Mouse (Mus musculus) cerebellum, postnatal 10 days (tissue): ENCODE data around the gene Mprip.
"Not testable (repeated sequence)": the region's sequence is repeated elsewhere in the genome, so short reads cannot be mapped to it uniquely, and the experiment has no call there.

Source experiments
- DNase-seq, 2 experiments: peaks; one replicate each; pipeline ENCODE4 v3.0.0; 2021; ENCODE audit warnings: mixed read lengths in 2 of 2

The Mprip gene

DNA sequence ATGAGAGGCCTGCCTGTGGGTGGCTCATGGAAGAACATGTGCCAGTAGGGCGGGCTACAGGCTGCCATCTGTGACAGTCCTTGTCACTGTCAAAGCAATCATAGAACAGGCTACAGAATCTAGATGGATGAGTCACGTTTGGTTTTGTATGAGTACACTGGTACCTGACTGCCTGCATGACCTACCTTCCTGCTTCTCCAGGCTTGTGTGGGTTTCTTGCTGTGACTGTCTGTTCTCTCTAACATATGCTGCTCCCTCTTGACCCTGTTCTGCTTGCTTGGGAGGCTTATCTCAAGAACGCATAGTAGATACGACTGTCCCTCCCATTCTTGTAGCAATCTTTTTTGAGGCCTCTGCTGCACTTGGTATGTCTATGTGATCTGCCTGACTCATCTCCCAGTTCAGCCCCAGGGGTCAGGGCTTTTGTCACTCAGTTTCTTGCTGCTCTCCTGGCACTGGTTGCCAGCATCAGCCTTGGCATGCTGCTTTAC lies 56.7 kb downstream of the Mprip start:
- DNase-seq, result peak; percentile 27 to 34

DNA sequence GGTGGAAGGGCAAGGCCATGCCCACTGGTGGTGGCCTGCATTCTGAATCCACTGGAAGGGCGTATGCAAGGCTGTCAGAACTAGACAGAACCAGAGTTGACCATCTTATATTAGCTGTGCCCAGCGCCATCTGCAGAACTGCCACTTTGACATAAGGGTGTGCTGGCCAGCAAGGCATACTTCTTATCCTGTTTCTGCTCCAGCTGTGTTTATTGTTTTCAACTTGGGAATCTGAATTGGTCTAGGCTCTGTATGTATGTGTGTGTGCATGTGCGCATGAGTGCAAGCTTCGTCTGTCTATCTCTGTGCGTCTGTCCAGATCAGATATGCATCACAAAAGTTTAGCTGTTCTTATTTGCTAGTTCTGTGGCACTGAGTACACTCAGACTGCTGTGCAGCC lies 58.1 kb downstream of the Mprip start:
- no peak for DNase-seq

DNA sequence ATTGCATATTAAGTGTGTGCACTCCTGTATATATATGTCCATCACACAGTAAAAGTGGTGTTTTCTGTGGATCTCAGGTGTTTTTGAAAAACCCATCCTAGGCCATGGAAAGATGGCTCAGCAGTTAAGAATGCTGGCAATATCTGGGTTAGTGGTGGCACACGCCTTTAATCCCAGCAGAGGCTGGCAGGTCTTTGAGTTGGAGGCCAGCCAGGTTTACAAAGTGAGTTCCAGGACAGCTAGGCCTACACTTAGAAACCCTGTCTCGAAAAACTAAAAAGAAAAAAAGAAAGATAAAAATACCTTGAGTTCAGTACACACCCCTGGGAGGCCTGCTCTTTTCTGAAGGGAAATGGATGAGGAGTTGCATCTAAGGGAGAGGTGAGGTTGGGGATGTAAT lies 60.3 kb downstream of the Mprip start:
- DNase-seq, result peak; percentile 47 to 52

DNA sequence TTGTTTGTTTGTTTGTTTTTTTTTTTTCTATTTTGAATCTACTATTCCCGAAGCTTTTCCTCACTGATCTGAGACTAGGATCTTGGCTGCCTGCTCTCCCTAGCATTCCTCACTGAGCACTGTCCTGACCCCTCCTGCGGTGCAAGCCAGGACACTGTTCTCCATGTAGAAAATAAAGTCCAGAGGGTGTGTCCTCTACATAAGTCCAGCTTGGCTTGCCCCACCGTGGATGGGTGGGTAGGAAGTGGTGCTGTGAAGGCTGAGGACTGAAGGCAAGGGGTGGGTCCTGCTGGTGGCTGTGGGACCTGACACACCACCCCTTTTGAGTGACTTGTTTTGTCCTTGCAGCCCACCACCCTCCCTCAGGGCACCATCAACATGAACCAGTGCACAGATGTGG lies 66.1 kb downstream of the Mprip start:
- no peak for DNase-seq

DNA sequence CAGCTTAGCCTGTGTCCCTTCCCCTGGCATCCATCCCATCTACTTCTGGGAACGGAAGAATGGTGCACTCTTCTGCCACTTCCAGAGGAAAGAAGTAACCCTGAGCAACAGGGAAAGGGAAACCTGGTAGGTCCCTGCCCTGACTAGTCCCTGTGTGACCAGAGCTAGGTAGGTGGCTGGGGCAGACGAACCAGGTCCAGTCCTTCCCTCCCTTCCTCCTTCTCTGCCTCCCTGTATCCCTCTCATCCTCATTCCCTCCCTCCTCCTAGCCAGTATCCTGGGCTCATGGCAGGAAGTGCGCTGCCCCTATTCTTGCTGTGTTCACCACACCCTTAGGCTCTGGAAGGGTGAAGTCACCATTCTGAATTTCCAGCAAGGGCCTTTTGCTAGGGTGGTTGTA lies 70.7 kb downstream of the Mprip start:
- DNase-seq, result no peak

DNA sequence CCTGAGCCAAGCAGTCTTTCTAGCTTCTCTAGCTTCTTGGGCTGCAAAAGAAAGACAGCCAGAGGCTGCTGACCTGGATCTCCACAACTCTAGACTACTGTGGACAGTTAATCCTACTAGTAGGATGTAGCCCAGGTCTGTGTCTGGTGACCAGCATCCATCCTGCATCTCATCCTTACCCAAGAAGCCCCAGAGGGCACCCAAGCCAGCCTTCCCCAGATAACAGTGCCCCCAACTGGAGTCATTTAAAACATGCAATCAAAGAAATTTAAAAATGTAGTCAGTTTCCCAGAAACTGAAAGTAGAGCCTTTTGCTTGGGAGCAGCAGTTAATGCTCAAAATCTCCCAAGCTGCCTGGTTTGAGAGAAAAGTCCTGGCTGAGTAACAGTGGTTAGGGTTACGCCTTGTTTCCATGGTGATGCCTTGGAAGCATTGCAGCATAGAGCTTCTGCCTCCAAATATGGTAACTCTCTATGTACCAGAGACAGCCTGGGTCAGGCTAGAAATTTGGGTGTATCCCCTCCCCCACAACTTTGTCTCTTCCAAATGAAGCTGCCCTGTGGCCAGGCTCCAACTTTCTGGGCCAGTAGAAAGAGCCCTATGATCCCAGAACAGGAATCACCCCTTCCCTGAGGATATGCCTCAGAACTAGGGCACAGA lies 71.4 kb downstream of the Mprip start:
- DNase-seq, result peak; percentile 45 to 59

DNA sequence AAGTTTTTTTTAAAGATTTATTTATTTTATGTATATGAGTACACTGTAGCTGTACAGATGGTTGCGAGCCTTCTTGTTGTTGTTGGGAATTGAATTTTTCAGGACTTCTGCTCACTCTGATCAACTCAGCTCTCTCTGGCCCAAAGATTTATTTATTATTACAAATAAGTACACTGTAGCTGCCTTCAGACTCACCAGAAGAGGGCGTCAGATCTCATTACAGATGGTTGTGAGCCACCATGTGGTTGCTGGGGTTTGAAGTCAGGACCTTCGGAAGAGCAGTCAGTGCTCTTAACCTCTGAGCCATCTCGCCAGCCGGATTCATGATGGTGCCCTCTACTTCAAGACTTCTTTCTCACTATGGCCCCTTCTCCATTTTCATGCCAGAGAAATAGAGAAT lies 72.5 kb downstream of the Mprip start:
- DNase-seq, result not testable (repeated sequence)

DNA sequence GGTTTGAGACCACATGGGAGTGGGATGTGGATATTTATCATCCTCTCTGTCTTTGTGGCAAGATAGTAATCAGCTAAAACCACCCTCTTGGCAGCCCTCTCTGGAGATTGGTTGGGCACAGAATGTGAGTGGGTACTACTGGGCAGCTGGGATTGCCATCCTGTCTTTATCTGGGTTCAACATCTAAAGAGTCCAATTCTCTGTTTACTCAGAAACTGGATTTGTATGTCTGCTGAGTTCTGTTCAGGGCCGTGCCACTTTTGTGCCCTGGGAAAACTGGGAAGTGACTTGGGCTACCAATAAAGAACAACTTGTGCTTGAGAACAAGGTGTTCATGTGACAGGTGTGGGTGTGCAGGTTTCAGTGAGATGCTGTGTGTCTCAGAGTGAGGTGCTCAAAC lies 73.2 kb downstream of the Mprip start:
- DNase-seq, result no peak

DNA sequence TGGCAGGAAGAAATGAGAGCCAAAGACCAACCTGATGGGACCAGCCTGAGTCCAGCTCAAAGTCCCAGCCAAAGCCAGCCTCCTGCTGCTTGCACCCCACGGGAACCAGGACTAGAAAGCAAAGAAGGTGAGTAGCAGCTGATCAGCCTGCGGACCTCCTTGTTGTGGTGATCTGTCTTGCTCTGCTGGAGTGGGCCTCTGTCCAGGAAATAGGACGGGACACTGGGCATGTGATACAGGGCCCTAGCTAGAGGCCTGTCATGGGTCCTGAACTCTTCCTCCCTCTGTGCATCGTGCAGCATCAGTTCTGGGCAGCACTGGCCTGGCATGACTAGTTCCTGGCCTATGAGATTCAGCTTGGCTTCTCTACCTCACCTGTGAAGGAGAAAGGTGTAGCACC lies 74.8 kb downstream of the Mprip start:
- DNase-seq, result peak in 1 of 2 experiments; percentile 32

DNA sequence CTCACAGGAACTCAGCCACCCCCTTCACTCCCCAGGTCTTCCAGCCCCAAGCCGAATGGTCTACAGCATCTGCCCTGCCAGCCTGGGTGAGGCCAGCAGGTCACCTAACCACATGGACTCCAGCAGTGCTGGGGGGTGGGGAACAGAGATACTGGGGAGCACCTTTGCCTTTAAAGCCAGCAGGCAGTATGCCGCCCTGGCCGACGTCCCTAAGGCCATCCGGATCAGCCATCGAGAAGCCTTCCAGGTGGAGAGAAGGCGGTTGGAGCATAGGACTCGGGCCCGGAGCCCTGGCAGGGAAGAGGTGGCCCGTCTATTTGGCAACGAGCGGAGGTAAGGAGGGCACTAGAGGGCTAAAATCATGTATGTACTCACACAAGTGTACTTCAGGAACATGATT lies 76.1 kb downstream of the Mprip start:
- DNase-seq, result no peak

DNA sequence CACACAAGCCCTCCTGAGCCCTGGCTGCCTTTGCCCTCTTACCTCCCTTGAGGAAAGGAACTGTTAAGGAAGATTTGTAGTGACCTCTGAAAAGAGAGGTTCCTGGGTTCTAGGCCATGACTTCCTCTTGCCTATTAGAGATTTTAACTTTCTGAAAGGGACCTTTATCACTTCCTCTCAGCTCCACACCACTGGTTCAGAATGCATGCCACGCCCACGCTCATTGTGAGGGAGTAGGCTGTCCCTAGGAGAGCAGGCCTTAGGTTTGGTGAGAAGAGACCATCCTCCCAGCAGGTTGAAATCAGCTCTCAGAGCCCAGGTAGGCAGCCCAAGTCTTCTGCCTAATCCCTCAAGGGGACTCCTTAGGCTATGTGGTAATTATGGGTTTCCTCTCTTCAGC lies 78.9 kb downstream of the Mprip start:
- DNase-seq, result no peak

DNA sequence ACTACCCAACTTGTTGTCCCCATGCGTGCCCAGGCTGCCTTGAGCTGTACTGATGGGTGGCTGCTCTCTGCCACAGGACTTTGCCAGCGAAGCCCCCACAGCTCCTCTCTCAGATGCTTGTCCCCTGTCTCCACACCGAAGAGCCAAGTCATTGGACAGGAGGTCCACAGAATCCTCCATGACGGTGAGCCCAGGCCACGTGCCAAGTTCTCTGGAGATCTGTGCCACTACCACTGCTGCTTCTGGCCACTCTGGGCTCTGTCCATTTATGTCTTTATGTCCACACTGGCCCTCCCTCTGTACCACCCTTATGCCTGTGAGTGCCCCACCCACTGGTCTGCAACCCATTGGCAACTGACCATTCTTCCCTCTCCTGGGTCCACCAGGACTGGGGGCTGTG lies 80.8 kb downstream of the Mprip start:
- DNase-seq, result peak; percentile 20 to 38

DNA sequence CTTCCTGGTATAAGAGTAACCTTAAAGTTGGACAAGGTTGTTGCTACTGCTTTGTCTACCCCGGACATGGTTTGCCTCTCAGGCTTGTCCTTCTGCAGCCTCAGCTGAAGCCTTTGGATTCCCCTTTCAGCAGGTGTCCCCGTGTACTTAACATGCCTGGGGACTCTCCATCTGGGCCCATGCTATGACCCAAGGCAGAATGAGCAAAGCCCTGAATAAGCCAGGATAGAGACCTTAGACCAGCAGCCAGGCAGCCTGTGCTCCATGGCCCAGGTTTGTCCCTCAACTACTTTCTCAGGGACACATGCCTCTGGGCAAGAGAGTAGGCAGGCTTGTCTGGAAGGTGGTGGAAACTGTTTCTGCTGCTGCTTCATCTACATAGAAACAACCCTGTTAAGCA lies 82.2 kb downstream of the Mprip start:
- no peak for DNase-seq

DNA sequence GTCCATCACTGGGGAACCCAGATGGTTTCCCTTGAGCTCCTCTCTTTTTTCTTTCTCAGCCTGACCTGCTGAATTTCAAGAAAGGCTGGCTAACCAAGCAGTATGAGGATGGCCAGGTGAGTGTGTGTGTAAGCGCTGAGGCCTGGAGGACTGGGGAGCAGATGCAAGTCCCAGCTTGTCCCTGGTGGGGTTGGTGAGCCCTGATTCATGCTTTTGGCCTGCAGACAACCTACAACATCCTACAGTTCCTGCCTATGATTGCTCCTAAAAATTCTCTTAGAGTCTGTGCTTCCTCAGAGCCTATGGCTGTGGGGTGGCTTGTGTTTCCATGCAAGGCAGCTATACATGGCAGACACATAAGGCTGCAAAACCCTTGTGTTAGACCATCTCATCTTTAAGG lies 82.6 kb downstream of the Mprip start:
- DNase-seq, result no peak

DNA sequence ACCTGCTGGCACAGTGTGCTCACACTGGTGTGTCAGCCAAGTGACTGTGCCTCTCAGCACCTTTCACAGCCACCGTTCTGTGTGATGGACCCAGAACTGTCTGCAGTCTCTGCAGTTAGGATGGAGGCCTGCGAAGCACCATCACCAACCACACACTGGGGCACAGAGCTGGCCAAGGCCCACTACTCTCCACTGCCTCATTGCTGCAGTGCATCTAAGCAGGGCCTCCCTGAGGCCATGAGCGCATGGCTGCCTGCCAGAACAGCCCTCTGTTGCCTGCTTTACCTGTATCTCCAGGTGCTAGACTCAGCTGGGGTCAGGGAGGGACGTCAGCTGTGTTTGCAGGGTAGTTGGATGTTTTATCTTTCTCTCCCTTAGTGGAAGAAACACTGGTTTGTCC lies 83.3 kb downstream of the Mprip start:
- peak in 1 of 2 experiments; percentile 33 for DNase-seq

DNA sequence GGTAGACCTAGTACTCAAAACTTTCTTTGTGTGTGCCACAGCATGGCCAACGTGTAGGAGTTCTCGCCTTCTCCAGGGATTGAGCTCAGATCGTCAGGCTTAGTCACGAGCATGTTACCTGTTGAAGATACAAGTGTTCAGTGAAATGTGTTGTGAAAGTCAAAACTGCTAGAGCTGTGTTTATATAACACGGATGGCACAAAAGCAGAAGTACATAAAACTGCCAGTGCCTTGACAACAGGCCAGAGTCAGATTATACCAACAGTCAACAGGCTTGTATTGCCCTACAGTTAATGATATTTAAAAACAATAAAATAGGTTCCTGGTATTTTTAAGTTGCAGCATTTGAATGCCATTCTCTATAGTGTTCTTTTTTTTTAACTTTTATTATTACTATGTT lies 84.7 kb downstream of the Mprip start:
- DNase-seq, result no peak

DNA sequence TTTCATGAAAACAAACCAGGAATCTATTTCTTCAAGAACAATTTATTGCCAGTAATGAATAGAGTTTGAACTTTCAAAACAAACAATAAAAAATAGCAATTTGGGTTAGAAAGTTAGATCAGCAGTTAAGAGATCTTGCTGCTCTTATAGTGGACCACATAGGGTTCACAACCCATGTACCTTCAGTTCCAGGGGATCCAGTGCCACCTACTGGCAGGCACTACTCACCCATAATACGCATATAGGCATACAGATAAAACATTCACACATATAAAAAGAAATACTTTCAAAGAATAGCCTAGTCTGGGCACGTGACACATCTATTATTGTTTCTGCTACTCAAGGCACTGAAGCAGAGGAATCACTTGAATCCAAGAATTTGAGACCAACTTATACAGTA lies 85.5 kb downstream of the Mprip start:
- peak; percentile 73 to 76 for DNase-seq

DNA sequence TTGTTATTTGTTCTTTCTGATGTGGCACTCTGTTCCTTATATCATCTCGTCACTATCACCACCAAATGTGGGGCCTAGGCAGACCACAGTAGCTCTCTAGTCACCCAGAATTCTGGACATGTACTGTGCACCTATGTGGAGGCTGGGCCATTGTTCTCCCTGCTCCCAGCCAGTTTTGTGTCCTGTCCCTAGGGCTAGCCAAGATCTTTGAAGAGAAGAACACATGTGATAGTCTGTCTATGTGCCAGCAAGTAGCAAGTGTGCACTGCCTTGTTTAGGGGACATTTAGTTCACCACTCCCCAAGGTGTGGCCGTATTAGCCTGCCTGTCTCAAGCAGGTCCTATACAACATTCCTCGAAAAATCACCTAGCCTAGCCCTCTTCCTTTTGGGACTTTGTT lies 87.9 kb downstream of the Mprip start:
- DNase-seq, result no peak

DNA sequence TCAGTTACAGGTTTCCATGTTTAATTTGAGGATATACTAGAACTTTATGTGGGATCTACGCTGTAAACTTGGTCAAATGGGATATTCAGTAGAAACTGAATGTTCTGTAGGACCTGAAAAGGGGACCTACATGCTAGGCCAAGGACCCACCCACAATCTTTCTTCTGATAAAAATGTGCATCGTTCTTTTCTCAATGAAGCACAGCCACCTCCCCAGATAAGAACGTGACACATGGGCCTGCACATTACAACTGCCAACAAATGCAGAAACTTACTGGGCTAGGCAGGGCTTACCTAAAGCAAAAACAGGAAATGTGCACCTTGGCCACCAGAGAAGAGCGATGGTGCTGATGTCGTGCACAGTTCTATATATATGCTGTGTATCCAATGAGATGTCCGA lies 93.4 kb downstream of the Mprip start:
- DNase-seq, result no peak

DNA sequence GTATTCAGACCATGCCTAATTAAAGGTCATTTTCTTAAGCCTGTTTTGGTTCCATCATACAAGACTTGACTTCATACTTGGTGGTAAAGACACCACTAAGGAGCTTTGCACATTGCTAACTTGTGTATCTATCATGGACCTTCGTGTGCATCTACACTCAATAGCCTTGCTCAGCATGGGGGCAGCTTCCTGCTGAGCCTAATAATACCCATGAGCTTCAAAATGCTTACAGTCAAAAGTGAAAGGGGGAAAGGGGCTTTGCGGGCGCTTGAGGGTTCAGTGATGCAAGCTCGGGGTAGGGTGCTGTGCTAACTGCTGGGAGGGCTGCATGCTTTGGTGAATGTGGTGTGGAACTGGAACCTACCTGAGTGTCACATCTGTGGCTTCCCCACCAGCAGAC lies 95.2 kb downstream of the Mprip start:
- DNase-seq, result no peak

DNA sequence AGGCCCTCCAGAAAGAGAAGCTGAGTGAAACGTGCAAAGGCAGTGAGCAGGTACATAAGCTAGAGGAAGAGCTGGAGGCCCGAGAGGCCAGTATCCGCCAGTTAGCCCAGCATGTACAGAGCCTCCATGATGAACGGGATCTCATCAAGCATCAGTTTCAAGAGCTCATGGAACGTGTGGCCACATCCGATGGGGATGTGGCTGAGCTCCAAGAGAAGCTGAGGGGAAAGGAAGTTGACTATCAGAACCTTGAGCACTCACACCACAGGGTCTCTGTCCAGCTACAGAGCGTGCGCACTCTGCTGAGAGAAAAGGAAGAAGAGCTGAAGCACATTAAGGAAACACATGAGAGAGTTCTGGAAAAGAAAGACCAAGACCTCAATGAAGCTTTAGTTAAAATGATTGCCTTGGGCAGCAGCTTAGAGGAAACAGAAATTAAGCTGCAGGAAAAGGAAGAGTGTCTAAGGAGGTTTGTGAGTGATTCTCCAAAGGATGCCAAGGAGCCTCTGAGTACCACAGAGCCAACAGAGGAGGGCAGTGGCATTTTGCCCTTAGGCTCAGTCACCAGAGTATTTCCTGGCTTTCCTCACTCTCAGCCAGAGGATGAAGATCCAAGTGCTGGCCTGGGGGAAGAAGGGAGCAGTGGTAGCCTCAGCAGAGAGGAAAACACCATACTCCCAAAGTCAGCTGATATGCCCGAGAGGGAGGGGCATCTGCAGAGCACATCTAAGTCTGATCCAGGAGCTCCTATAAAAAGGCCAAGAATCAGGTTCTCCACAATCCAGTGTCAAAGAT lies 97.3 kb downstream of the Mprip start:
- DNase-seq, result peak; percentile 62 to 66

DNA sequence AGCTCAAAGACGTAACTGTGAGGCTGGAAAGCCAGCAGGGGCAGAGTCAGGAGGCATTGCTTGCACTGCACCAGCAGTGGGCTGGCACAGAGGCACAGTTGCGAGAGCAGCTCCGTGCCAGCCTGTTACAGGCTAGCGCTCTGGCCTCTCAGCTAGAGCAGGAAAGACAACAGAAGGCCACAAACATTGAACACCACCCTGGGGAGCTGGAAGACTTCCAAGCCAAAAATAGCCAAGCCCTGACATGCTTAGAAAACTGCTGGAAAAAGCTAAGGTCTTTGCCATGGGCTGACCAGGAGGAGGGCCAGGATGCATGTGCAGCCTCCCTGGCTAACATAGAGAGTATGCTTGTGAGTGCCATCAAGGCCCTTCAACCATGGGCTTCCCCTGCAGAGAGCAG lies 98.1 kb downstream of the Mprip start:
- peak; percentile 96 to 97 for DNase-seq

DNA sequence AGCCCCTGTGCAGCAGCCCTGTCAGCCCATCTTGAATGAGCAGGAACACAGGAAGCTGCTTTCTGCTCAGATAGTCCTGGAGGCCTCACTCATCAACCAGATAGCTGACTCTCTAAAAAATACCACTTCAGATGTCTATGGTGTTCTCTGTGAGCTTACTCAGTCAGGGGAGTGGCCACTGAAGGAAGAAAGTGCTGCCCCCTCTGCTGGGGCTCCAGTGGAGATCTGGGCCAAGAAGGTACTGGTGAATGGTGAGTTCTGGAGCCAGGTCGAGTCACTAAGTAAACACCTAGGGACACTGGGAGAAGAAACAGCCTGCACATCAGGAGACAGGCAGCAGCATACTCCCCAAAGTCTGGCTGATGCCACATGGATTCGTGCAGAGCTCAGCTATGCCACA lies 98.5 kb downstream of the Mprip start:
- no peak for DNase-seq

DNA sequence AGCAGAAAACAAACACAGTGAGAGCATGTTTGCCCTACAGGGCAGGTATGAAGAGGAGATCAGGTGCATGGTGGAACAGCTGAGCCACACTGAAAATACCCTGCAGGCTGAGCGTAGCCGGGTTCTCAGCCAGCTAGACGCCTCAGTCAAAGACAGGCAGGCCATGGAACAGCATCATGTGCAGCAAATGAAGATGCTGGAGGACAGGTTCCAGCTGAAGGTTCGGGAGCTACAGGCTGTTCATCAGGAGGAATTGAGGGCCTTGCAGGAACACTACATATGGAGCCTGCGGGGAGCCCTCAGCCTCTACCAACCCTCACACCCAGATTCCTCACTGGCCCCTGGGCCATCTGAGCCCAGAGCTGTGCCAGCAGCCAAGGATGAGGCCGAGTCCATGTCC lies 99.7 kb downstream of the Mprip start:
- DNase-seq, result peak; percentile 24 to 45

DNA sequence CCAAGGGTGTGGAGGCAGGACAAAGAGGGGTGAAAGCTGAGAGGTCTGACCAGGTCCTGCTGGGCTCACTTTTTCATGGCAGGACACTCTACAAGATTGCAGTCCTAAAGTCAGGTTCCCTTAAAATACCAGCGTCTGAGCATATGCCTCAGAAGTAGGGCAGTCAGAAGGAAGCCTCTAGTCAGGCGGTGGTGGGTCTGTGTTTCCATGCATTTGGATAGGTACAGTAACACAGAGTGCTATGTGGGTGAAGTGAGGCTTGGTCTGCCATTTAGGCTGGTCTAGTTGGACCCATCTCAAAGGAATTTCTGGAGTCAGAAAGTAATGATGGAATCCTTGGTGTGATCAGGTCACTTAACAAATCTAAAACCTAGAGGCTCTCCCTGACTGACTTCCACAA lies 108.2 kb downstream of the Mprip start:
- DNase-seq, result no peak
